Mouse (Mus musculus): ENCODE measurements around the gene Abat. TPM values are rescaled to one million over a fixed set of nuclear protein-coding genes. Genes with fewer than 3 reads are reported as not detected.
"Not testable (repeated sequence)": the region's sequence is repeated elsewhere in the genome, so short reads cannot be mapped to it uniquely, and the experiment has no call there.

The Abat gene
- polyA plus RNA-seq, 1 experiment from 2014 or later = 51.2 TPM

GRCm38 (mm10) chr16:8561856-8562255, 48.6 kb downstream of the Abat start:
- WGBS = 38% methylated on average over 4 of the region's 4 CpGs
- not testable (repeated sequence) for H3K27me3 ChIP-seq (ENCODE audit: control insufficient read depth, insufficient read depth, low read length)

GRCm38 (mm10) chr16:8562827-8563226, 49.6 kb downstream of the Abat start:
- H3K4me3 ChIP-seq (replicated peaks; ENCODE audit: low read depth, low read length); H3K4me2 ChIP-seq (ENCODE audit: low read length); DNase-seq; H3K27me3 ChIP-seq (ENCODE audit: control insufficient read depth, insufficient read depth, low read length); ATAC-seq (ENCODE audit: low FRiP score, low TSS enrichment); H3K9ac ChIP-seq (replicated peaks; ENCODE audit: low read length); H3K9me3 ChIP-seq (ENCODE audit: control insufficient read depth, low read length); H3K27ac ChIP-seq (replicated peaks; ENCODE audit: low read depth, low read length); H3K36me3 ChIP-seq (ENCODE audit: control insufficient read depth, insufficient read depth, low read length): not testable (repeated sequence)
- WGBS = 67% methylated on average over 3 of the region's 3 CpGs
- H3K4me1 ChIP-seq (ENCODE audit: control insufficient read depth, insufficient read depth, low read length) = peaks cover 12% of the 10 kb centered on the region

More at GRCm38 (mm10) chr16:8561856-8562255, 48.6 kb downstream of the Abat start:
- not testable (repeated sequence) for ATAC-seq (ENCODE audit: low FRiP score, low TSS enrichment); H3K27ac ChIP-seq (replicated peaks; ENCODE audit: low read depth, low read length); DNase-seq; H3K4me3 ChIP-seq (replicated peaks; ENCODE audit: low read depth, low read length); H3K36me3 ChIP-seq (ENCODE audit: control insufficient read depth, insufficient read depth, low read length); H3K9me3 ChIP-seq (ENCODE audit: control insufficient read depth, low read length); H3K4me2 ChIP-seq (ENCODE audit: low read length); H3K9ac ChIP-seq (replicated peaks; ENCODE audit: low read length)
- H3K4me1 ChIP-seq (ENCODE audit: control insufficient read depth, insufficient read depth, low read length) = peaks cover 12% of the 10 kb centered on the region

GRCm38 (mm10) chr16:8564836-8565235, 51.6 kb downstream of the Abat start:
- Histone ChIP-seq H3K4me3 (replicated peaks; ENCODE audit: low read depth, low read length) (no peak overlapping the region), H3K4me1 (ENCODE audit: control insufficient read depth, insufficient read depth, low read length) (peaks cover 12% of the 10 kb centered on the region), H3K9me3 (ENCODE audit: control insufficient read depth, low read length) (peaks cover 4% of the 10 kb centered on the region; the same call in 1 of the 2 replicates), H3K4me2 (ENCODE audit: low read length) (no peak overlapping the region), H3K27ac (replicated peaks; ENCODE audit: low read depth, low read length) (no peak overlapping the region), H3K27me3 (ENCODE audit: control insufficient read depth, insufficient read depth, low read length) (no peaks in the 10 kb centered on the region), H3K9ac (replicated peaks; ENCODE audit: low read length) (no peak overlapping the region), H3K36me3 (ENCODE audit: control insufficient read depth, insufficient read depth, low read length) (no peaks in the 10 kb centered on the region)
- 90% methylated on average over 2 of the region's 2 CpGs for WGBS
- no peak for DNase-seq
- ATAC-seq (ENCODE audit: low FRiP score, low TSS enrichment) = no peak

- ATAC-seq (ENCODE audit: low FRiP score, low TSS enrichment) (no peak), DNase-seq (no peak)
- H3K4me3 ChIP-seq (replicated peaks; ENCODE audit: low read depth, low read length) = no peak overlapping the region
- H3K4me2 ChIP-seq (ENCODE audit: low read length) = no peak overlapping the region
- no peaks in the 10 kb centered on the region for H3K27me3 ChIP-seq (ENCODE audit: control insufficient read depth, insufficient read depth, low read length)
- peak overlapping the region; percentile 74 for H3K27ac ChIP-seq (replicated peaks; ENCODE audit: low read depth, low read length)
- no peak overlapping the region for H3K9ac ChIP-seq (replicated peaks; ENCODE audit: low read length)
- peaks cover 12% of the 10 kb centered on the region for H3K4me1 ChIP-seq (ENCODE audit: control insufficient read depth, insufficient read depth, low read length)
- 96% methylated on average over 2 of the region's 2 CpGs for WGBS
- H3K36me3 ChIP-seq (ENCODE audit: control insufficient read depth, insufficient read depth, low read length) = no peaks in the 10 kb centered on the region
- no peaks in the 10 kb centered on the region for H3K9me3 ChIP-seq (ENCODE audit: control insufficient read depth, low read length)
These were observed 52.3 kb downstream of the Abat start for GRCm38 (mm10) chr16:8565539-8565938.

- H3K9me3 ChIP-seq (ENCODE audit: control insufficient read depth, low read length) = no peaks in the 10 kb centered on the region
- no peak overlapping the region for H3K4me2 ChIP-seq (ENCODE audit: low read length)
- H3K4me3 ChIP-seq (replicated peaks; ENCODE audit: low read depth, low read length) = no peak overlapping the region
- ATAC-seq (ENCODE audit: low FRiP score, low TSS enrichment) = peak; percentile 43; the same call in 1 of the 2 replicates
- no peaks in the 10 kb centered on the region for H3K27me3 ChIP-seq (ENCODE audit: control insufficient read depth, insufficient read depth, low read length)
- H3K4me1 ChIP-seq (ENCODE audit: control insufficient read depth, insufficient read depth, low read length) = peaks cover 12% of the 10 kb centered on the region
- H3K36me3 ChIP-seq (ENCODE audit: control insufficient read depth, insufficient read depth, low read length) = no peaks in the 10 kb centered on the region
- H3K9ac ChIP-seq (replicated peaks; ENCODE audit: low read length) = no peak overlapping the region
- peak; percentile 76 for DNase-seq
- 10% methylated on average over 3 of the region's 3 CpGs for WGBS
- H3K27ac ChIP-seq (replicated peaks; ENCODE audit: low read depth, low read length) = peak overlapping the region; percentile 74
These were observed 53.0 kb downstream of the Abat start for GRCm38 (mm10) chr16:8566115-8566711.

GRCm38 (mm10) chr16:8568881-8569280, 55.7 kb downstream of the Abat start:
- peaks cover 12% of the 10 kb centered on the region for H3K4me1 ChIP-seq (ENCODE audit: control insufficient read depth, insufficient read depth, low read length)
- no peaks in the 10 kb centered on the region for H3K27me3 ChIP-seq (ENCODE audit: control insufficient read depth, insufficient read depth, low read length)
- 0 out of 2 replicates have a peak, but pooled peaks cover 2% of the 10 kb centered on the region for H3K36me3 ChIP-seq (ENCODE audit: control insufficient read depth, insufficient read depth, low read length)
- ATAC-seq (ENCODE audit: low FRiP score, low TSS enrichment) = no peak
- DNase-seq = no peak
- no peak overlapping the region for H3K9ac ChIP-seq (replicated peaks; ENCODE audit: low read length)
- no peak overlapping the region for H3K27ac ChIP-seq (replicated peaks; ENCODE audit: low read depth, low read length)
- no peak overlapping the region for H3K4me3 ChIP-seq (replicated peaks; ENCODE audit: low read depth, low read length)
- 87% methylated on average over 7 of the region's 7 CpGs for whole genome bisulfite sequencing
- H3K9me3 ChIP-seq (ENCODE audit: control insufficient read depth, low read length) = no peaks in the 10 kb centered on the region
- H3K4me2 ChIP-seq (ENCODE audit: low read length) = no peak overlapping the region

- WGBS = 92% methylated on average over 12 of the region's 12 CpGs
- ATAC-seq (ENCODE audit: low FRiP score, low TSS enrichment) (no peak), DNase-seq (no peak)
- 0 out of 2 replicates have a peak, but pooled peaks cover 3% of the 10 kb centered on the region for H3K36me3 ChIP-seq (ENCODE audit: control insufficient read depth, insufficient read depth, low read length)
- no peak overlapping the region for H3K4me2 ChIP-seq (ENCODE audit: low read length)
- no peak overlapping the region for H3K27ac ChIP-seq (replicated peaks; ENCODE audit: low read depth, low read length)
- H3K9ac ChIP-seq (replicated peaks; ENCODE audit: low read length) = no peak overlapping the region
- no peaks in the 10 kb centered on the region for H3K27me3 ChIP-seq (ENCODE audit: control insufficient read depth, insufficient read depth, low read length)
- peaks cover 12% of the 10 kb centered on the region for H3K4me1 ChIP-seq (ENCODE audit: control insufficient read depth, insufficient read depth, low read length)
- no peak overlapping the region for H3K4me3 ChIP-seq (replicated peaks; ENCODE audit: low read depth, low read length)
- no peaks in the 10 kb centered on the region for H3K9me3 ChIP-seq (ENCODE audit: control insufficient read depth, low read length)
These were observed 57.1 kb downstream of the Abat start for GRCm38 (mm10) chr16:8570336-8570735.

- no peak overlapping the region for H3K4me2 ChIP-seq (ENCODE audit: low read length)
- 91% methylated on average over 11 of the region's 11 CpGs for WGBS
- DNase-seq = no peak
These were observed 57.8 kb downstream of the Abat start for GRCm38 (mm10) chr16:8570901-8571615.

GRCm38 (mm10) chr16:8573041-8573440, 59.8 kb downstream of the Abat start:
- Histone ChIP-seq H3K9me3 (ENCODE audit: control insufficient read depth, low read length) (no peaks in the 10 kb centered on the region), H3K27ac (replicated peaks; ENCODE audit: low read depth, low read length) (no peak overlapping the region), H3K4me1 (ENCODE audit: control insufficient read depth, insufficient read depth, low read length) (no peaks in the 10 kb centered on the region), H3K36me3 (ENCODE audit: control insufficient read depth, insufficient read depth, low read length) (peaks cover 3% of the 10 kb centered on the region; the same call in 1 of the 2 replicates), H3K4me3 (replicated peaks; ENCODE audit: low read depth, low read length) (no peak overlapping the region), H3K4me2 (ENCODE audit: low read length) (no peak overlapping the region), H3K27me3 (ENCODE audit: control insufficient read depth, insufficient read depth, low read length) (no peaks in the 10 kb centered on the region), H3K9ac (replicated peaks; ENCODE audit: low read length) (no peak overlapping the region)
- ATAC-seq (ENCODE audit: low FRiP score, low TSS enrichment) (no peak), DNase-seq (no peak)
- 70% methylated on average over 4 of the region's 4 CpGs for WGBS

More at GRCm38 (mm10) chr16:8570901-8571615, 57.8 kb downstream of the Abat start:
- Histone ChIP-seq H3K27ac (replicated peaks; ENCODE audit: low read depth, low read length) (no peak overlapping the region), H3K36me3 (ENCODE audit: control insufficient read depth, insufficient read depth, low read length) (0 out of 2 replicates have a peak, but pooled peaks cover 3% of the 10 kb centered on the region), H3K4me3 (replicated peaks; ENCODE audit: low read depth, low read length) (no peak overlapping the region), H3K27me3 (ENCODE audit: control insufficient read depth, insufficient read depth, low read length) (no peaks in the 10 kb centered on the region), H3K9ac (replicated peaks; ENCODE audit: low read length) (no peak overlapping the region), H3K4me1 (ENCODE audit: control insufficient read depth, insufficient read depth, low read length) (peaks cover 6% of the 10 kb centered on the region), H3K9me3 (ENCODE audit: control insufficient read depth, low read length) (no peaks in the 10 kb centered on the region)
- no peak for ATAC-seq (ENCODE audit: low FRiP score, low TSS enrichment)

All from midbrain, embryonic 14.5 days (tissue).